Mouse (Mus musculus) urinary bladder, adult 18-20 months (tissue): Measurements from ENCODE around the gene Prrg2.

Experiments used
- DNase-seq, 2 experiments: peaks; one replicate each; pipeline ENCODE4 v3.0.0; 2022; ENCODE audit warnings: low spot score in 2 of 2, mixed read lengths in 2 of 2

Gene Prrg2

GRCm38 (mm10) chr7:45090251-45090977 lies 27.9 kb upstream of the Prrg2 start:
- no peak for DNase-seq

GRCm38 (mm10) chr7:45088597-45088996 lies 26.1 kb upstream of the Prrg2 start:
- DNase-seq: no peak

- DNase-seq: no peak
Measured at GRCm38 (mm10) chr7:45086084-45086483, 23.6 kb upstream of the Prrg2 start.

GRCm38 (mm10) chr7:45083300-45083890 lies 20.9 kb upstream of the Prrg2 start:
- no peak for DNase-seq

- DNase-seq: no peak
Measured at GRCm38 (mm10) chr7:45082401-45083299, 20.2 kb upstream of the Prrg2 start.

DNA sequence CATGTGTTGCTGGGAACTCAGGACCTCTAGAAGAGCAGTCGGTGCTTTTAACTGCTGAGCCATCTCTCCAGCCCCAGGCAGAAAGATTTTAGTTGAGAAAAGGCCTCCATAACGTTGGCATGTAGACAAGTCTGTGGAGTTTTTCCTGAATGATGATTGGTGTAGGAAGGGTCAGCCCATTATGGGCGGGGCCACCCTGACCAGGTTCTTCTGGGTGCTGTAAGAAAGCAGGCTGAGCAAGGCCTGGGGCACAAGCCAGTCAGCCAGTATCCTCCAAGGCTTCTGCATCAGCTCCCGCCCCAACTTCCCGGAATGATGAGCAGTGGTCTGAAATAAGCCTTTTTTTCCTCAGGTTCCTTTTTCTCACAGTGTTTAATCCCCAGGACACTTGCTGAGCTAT lies 18.5 kb upstream of the Prrg2 start:
- no peak for DNase-seq

- peak; percentile 79 to 89 for DNase-seq
Measured at GRCm38 (mm10) chr7:45079856-45080255, 17.4 kb upstream of the Prrg2 start.

DNA sequence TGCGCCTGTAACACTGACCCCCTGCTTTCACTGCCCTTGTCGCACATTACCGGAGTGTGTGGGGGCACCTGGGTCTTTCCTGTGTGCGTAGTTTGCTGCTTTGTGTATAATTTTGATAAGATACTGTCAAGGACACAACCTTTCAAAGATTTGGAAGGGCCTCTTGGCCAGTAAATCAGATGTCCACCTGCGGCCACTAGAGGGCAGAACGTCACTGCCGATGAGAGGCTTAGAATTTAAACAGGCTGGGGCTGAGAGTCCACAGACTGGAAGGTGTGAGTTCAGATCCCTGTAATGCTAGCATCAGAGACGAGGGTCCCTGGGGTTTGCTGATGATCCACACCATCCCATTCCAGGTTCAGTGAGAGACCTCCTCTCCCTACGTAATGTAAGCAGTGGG lies 16.0 kb upstream of the Prrg2 start:
- peak; percentile 55 to 62 for DNase-seq

DNA sequence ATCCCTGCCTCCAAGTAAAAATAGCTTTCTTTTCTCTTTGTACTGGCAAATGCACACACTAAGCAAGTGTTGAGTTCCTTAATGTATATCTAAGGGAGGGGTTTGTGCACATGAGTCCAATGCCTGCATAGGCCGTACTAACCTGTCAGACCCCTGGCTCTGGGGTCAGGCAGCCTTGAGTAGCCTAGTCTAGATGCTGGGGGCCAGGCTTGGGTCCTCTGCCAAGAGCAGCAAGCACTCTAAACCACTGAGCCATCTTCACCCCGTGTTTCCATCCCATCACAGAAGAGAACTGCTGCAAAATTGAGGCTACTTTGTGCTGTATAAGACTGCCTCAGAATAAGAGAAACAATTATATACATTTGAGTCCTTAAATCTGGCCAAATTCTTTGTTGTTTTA lies 15.4 kb upstream of the Prrg2 start:
- DNase-seq: no peak

- DNase-seq: no peak
Measured at GRCm38 (mm10) chr7:45077322-45077721, 14.8 kb upstream of the Prrg2 start.

DNA sequence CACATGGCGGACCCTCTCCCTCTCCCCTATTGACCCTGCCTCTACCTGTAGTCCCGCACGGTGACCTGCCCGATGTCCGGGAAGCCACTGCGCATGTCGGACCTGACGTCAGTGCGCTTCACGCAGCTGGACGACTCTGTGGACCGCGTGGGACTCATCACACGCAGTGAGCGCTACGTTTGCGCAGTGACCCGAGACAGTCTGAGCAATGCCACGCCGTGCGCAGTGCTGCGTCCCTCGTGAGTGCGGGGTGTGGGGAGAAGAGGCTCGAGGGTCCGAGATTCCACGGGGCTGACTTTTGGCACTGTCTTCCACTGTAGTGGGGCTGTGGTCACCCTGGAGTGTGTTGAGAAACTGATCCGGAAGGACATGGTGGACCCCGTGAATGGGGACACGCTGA lies 14.0 kb upstream of the Prrg2 start:
- no peak for DNase-seq

- DNase-seq: no peak
Measured at GRCm38 (mm10) chr7:45075405-45075804, 12.9 kb upstream of the Prrg2 start.

DNA sequence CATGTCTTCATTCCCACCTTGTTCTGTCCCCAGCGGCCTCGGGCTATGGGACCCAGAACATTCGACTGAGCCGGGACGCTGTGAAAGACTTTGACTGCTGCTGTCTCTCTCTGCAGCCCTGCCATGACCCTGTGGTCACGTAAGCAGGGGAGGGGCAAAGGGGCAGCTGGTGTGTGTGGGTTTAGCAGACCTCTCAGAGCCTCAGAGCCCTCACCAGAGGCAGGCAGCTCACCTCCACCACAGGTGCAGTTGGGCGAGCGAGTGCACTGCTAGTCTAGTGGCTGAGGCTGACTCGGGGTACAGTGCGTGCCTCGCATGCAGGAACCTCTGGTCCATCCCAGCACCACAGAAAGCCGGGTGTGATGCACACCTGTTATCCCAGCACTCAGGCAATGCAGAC lies 11.5 kb upstream of the Prrg2 start:
- DNase-seq: no peak

- DNase-seq: no peak
Measured at GRCm38 (mm10) chr7:45073171-45073707, 10.8 kb upstream of the Prrg2 start.

DNA sequence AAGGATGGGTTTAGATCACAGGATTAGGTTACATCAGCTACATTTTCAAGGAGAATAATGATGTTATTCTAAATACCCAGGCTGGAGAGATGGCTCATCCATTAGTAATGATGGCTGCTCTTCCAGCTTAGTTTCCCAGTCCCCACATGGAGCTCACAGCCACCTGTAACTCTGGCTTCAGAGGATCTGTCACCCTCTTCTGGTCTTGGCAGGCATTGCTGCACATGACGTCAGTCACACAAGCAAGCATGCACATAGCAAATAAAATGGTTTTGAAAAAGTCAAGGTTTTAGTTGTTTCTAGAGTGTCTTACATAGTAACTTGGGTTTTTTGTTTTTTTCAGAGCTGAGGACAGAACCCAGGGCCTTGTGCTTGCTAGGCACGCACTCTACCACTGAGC lies 9.8 kb upstream of the Prrg2 start:
- DNase-seq: no peak

GRCm38 (mm10) chr7:45069671-45070070 lies 7.2 kb upstream of the Prrg2 start:
- no peak for DNase-seq

DNA sequence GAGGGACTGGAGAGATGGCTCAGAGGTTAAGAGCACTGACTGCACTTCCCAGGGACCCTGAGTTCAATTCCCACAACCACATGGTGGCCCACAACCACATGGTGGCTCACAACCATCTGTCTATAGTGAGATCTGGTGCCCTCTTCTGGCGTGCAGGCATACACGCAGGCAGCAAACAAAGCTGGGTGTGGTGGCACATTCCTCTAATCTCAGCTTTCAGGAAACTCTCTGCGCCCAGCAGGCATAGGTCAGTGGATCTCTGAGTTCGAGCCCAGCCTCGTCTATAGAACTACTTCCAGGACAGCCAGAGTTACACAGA lies 5.5 kb upstream of the Prrg2 start:
- no peak for DNase-seq

DNA sequence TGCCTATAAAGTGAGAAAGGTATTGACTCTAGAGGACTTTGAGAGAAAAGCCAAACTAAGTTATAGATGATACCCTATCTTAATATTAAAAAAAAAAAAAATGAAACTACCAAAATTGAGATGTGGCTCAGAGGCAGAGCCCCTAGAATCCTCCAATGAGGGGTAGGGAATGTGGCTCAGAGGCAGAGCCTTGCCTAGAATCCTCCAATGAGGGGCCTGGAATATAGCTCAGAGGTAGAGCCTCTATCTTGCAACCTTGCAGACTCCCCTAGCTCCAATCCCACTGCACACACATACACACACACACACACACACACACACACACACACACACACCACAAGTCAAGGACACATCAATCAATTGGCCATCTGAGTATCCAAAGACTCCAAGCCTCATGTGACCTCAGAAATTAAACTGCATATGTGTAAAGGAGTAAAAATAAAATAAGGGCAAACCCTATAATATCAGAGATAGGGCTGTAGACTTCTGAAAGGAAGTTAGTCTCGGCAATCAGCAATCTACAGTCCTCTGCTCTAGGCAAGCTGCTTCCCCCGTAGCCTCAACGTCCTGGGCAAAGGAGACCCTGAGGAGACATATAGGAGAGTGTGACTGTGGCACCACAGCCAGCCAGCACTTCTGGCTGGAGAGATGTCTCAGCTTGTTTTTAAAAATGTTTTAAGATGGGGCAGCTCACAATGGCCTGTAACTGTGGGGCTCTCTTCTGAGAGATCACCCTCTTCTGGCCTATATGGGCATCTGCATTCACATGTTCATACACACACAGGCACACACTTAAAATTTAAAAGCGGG lies 4.9 kb upstream of the Prrg2 start:
- DNase-seq: no peak

DNA sequence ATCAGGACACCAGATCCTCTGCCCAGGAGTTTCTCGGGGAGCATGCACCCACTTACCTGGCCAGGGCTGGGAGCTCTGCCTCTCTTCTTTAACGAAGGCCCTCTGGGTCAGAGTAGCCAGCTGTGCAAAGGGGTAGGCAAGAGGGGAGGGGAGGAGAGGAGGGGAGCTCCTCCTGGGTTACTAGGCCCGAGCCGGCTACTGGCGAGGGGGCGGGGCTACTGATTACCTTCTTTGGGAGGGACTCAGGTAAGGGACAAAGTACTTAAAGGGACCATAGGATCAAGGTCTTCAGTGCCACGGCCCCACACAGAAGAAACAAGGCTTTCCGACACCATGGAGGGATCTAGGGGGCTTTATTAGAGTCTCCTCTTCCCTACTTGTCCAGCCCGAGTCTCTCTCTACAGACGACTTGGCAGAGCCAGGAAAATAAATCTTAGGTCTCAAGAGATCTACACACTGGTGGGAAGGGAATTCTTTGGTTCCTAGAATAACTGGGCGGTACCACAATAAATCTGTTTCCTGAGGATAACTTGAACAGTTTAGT lies 873 bp downstream of the Prrg2 start:
- peak; percentile 50 to 57 for DNase-seq

GRCm38 (mm10) chr7:45060632-45061122 lies 1.8 kb downstream of the Prrg2 start:
- no peak for DNase-seq
